Mouse (Mus musculus) cortical plate, adult 2 months (tissue): ENCODE results near the gene Krtap4-7.

ENCODE experiments used
- CTCF ChIP-seq: fragments of 200-500 bp; IDR thresholded peaks from 2 replicates; pipeline ENCODE4 v1.5.1; 2011; ENCODE audit warnings: mild to moderate bottlenecking, control low read depth, low read length; ENCODE audit not compliant: insufficient read depth; ENCODE audit errors: extremely low read depth
- POLR2A ChIP-seq: fragments of 200-500 bp; IDR thresholded peaks from 2 replicates; pipeline ENCODE4 v1.6.1; 2011; ENCODE audit warnings: mild to moderate bottlenecking, low read length, control low read depth; ENCODE audit not compliant: insufficient read depth; ENCODE audit errors: extremely low read depth

- TF ChIP-seq CTCF (no peak), POLR2A (no peak)
Measured at GRCm38 (mm10) chr11:99633293-99633692, 10.6 kb downstream of the Krtap4-7 start.
